Mouse (Mus musculus) CH12.LX (cell line): ENCODE data around the gene Olfr1395. TPM values are rescaled to one million over a fixed set of nuclear protein-coding genes. Genes with fewer than 3 reads are reported as not detected.
"Not testable (repeated sequence)": the region's sequence is repeated elsewhere in the genome, so short reads cannot be mapped to it uniquely, and the experiment has no call there.

Experiments
- DNase-seq: peaks from one replicate; pipeline ENCODE4 v3.0.0-alpha.2; 2013; ENCODE audit errors: extremely low read depth
- H3K27ac ChIP-seq: 2 replicates; pipeline ENCODE4 v1.5.1; 2012; ENCODE audit warnings: low read depth, mild to moderate bottlenecking, control low read depth, moderate library complexity; ENCODE audit not compliant: insufficient read depth
- H3K27me3 ChIP-seq: replicated peaks from 2 replicates; pipeline ENCODE3; 2012; ENCODE audit warnings: inconsistent platforms
- H3K36me3 ChIP-seq, 2 experiments: replicated peaks in 1 of 2; 2 replicates each; pipeline versions ENCODE3 to v1.6.1; 2012; ENCODE audit warnings: inconsistent platforms in 1 of 2, low read length in 1 of 2, mild to moderate bottlenecking in 1 of 2, mixed read lengths in 1 of 2, moderate library complexity in 1 of 2; ENCODE audit not compliant: control insufficient read depth in 1 of 2, insufficient read depth in 1 of 2
- H3K4me1 ChIP-seq, 2 experiments: 2 replicates each; pipeline ENCODE4 v1.6.1; 2012; ENCODE audit warnings: inconsistent platforms in 1 of 2, moderate library complexity in 1 of 2; ENCODE audit not compliant: insufficient read depth in 2 of 2, control insufficient read depth in 1 of 2
- H3K4me2 ChIP-seq: 2 replicates; pipeline ENCODE4 v1.6.1; 2012; ENCODE audit warnings: low read depth, mild to moderate bottlenecking, control low read depth; ENCODE audit not compliant: poor library complexity, insufficient read depth, severe bottlenecking
- H3K4me3 ChIP-seq, 3 experiments: fragments of 150-350 bp in 1 of 3; sonication (generic) in 1 of 3; replicated peaks in 1 of 3; 2 replicates each; pipeline versions ENCODE3 to v1.5.1; 2011 to 2012; ENCODE audit warnings: low read depth in 2 of 3, low read length in 2 of 3, mild to moderate bottlenecking in 2 of 3, moderate library complexity in 2 of 3, control low read depth in 1 of 3, improper control_type of control experiment in 1 of 3, inconsistent platforms in 1 of 3, mixed read lengths in 1 of 3; ENCODE audit not compliant: poor library complexity in 1 of 3
- H3K79me2 ChIP-seq: replicated peaks from 2 replicates; pipeline ENCODE4 v1.6.1; 2012; ENCODE audit warnings: mild to moderate bottlenecking, moderate library complexity; ENCODE audit not compliant: control insufficient read depth, poor library complexity, insufficient read depth, severe bottlenecking; ENCODE audit errors: extremely low read depth
- H3K9ac ChIP-seq: 2 replicates; pipeline ENCODE4 v1.6.1; 2012; ENCODE audit warnings: low read depth, mild to moderate bottlenecking, control low read depth, moderate library complexity; ENCODE audit not compliant: insufficient read depth
- H3K9me3 ChIP-seq: replicated peaks from 2 replicates; pipeline ENCODE3; 2012; ENCODE audit warnings: low read length, inconsistent platforms, mixed read lengths
- CTCF ChIP-seq, 2 experiments: IDR thresholded peaks in 1 of 2; conservative IDR thresholded peaks in 1 of 2; 2 replicates each; pipeline ENCODE4 v1.5.1; 2011 to 2012; ENCODE audit warnings: low read depth in 2 of 2, low read length in 2 of 2, improper control_type of control experiment in 1 of 2, inconsistent platforms in 1 of 2, mild to moderate bottlenecking in 1 of 2, moderate library complexity in 1 of 2
- E2F4 ChIP-seq: IDR thresholded peaks from 2 replicates; pipeline ENCODE4 v1.6.1; 2011; ENCODE audit warnings: low read depth, low read length, improper control_type of control experiment; ENCODE audit not compliant: insufficient replicate concordance
- GABPA ChIP-seq: IDR thresholded peaks from 2 replicates; pipeline ENCODE4 v1.6.1; 2012; ENCODE audit warnings: low read depth, low read length, improper control_type of control experiment, inconsistent platforms; ENCODE audit not compliant: insufficient replicate concordance
- JUN ChIP-seq: IDR thresholded peaks from 2 replicates; pipeline ENCODE4 v1.6.1; 2011; ENCODE audit warnings: low read depth, mild to moderate bottlenecking, low read length, improper control_type of control experiment, moderate library complexity; ENCODE audit not compliant: insufficient read depth
- MYC ChIP-seq: IDR thresholded peaks from 2 replicates; pipeline ENCODE4 v1.6.1; 2011; ENCODE audit warnings: low read depth, mild to moderate bottlenecking, improper control_type of control experiment, low read length
- POLR2A ChIP-seq: IDR thresholded peaks from 2 replicates; pipeline ENCODE4 v1.6.1; 2011; ENCODE audit warnings: low read depth, mild to moderate bottlenecking, improper control_type of control experiment, low read length
- POLR2AphosphoS2 ChIP-seq: IDR thresholded peaks from 2 replicates; pipeline ENCODE4 v1.6.1; 2011; ENCODE audit warnings: low read depth, low read length, improper control_type of control experiment
- SMC3 ChIP-seq: IDR thresholded peaks from 2 replicates; pipeline ENCODE4 v1.6.1; 2011; ENCODE audit warnings: low read depth, low read length, improper control_type of control experiment
- TCF12 ChIP-seq: IDR thresholded peaks from 2 replicates; pipeline ENCODE4 v1.6.1; 2014; ENCODE audit warnings: low read depth, mild to moderate bottlenecking, inconsistent platforms, low read length, improper control_type of control experiment
- ZNF384 ChIP-seq: IDR thresholded peaks from 2 replicates; pipeline ENCODE4 v1.6.1; 2012; ENCODE audit warnings: low read depth, low read length, improper control_type of control experiment, inconsistent platforms
- dilution Hi-C: fragments of 300-500 bp; cut with MboI; formaldehyde crosslinking; loops from 2 replicates; pipeline ENCODE4 v1.14.3; 2020; ENCODE audit warnings: low sequenced_read_pairs; ENCODE audit not compliant: extremely low pct_unique_long_range_greater_than_20kb, extremely low pct_ligation_motif_present
- in situ Hi-C: fragments of 300-500 bp; cut with MboI; formaldehyde crosslinking; loops from 3 replicates; pipeline ENCODE4 v1.14.3; 2019; ENCODE audit warnings: low sequenced_read_pairs, low pct_ligation_motif_present, low pct_unique_long_range_greater_than_20kb, mixed read lengths
- polyA plus RNA-seq: library from polyadenylated mRNA; unstranded; fragments of >175 nt; gene quantifications from 2 replicates; pipeline ENCODE4 v1.2.1, GENCODE M21; 2012; ENCODE audit warnings: low read depth; ENCODE audit not compliant: insufficient read length
- total RNA-seq, 2 experiments: library from RNA; depleted of rRNA; stranded (reverse); fragments of 300-350 nt in 1 of 2; fragments of >200 nt in 1 of 2; gene quantifications; 2 replicates each; pipeline ENCODE4 v1.2.3; 2012 to 2014

Olfr1395 gene
- total and polyA plus RNA-seq, 3 experiments = not detected

DNA sequence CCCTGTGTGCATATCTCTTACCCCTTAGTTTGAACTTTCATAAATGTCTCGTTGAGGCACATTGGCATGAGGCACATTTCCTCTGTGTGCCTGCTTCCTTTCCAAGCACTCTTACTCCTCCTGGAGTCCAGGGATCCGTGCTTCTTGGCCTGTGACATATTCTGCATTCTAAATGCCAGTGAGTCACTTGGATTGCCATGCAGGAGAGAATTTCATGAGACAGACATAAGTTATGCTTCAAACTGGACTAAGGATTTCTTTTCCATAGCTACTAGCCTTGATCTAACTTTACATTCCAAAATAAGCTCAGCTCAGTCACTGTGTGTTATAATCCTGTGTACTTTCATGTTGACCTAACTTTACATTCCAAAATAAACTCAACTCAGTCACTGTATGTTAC, 49.0 kb downstream of the Olfr1395 start:
- Histone ChIP-seq H3K9ac (no peak overlapping the region), H3K27ac (no peak overlapping the region), H3K4me2 (no peak overlapping the region), H3K9me3 (no peaks in the 10 kb centered on the region), H3K36me3 (no peaks in the 10 kb centered on the region), H3K4me3 (no peak overlapping the region), H3K27me3 (no peaks in the 10 kb centered on the region), H3K4me1 (peaks cover 3 to 7% of the 10 kb centered on the region in 2 experiments; a peak in 3 of 4 replicates)
- no peak for DNase-seq
- in situ Hi-C loops (loop anchor here (25.0 kb wide), 1 partner anchor 221 kb away; the partner anchor contains the start of gene Olfr1389), dilution Hi-C loops (no loop called here)
- TF ChIP-seq MYC = no peak
- no peak for TF ChIP-seq CTCF (conservative IDR thresholded peaks at IDR 0.05 in 1 of 2, IDR thresholded peaks at IDR 0.05 in 1 of 2; ENCODE audit: low read depth in 2 of 2, low read length in 2 of 2)
- no peak for TF ChIP-seq JUN
- no peak for TF ChIP-seq POLR2AphosphoS2
- no peak for TF ChIP-seq ZNF384
- no peak for TF ChIP-seq POLR2A
- TF ChIP-seq TCF12 = no peak
- no peak for TF ChIP-seq SMC3
- TF ChIP-seq GABPA = no peak
- TF ChIP-seq, all 38 proteins: peak for 0
- no peaks in the 10 kb centered on the region for H3K79me2 ChIP-seq

DNA sequence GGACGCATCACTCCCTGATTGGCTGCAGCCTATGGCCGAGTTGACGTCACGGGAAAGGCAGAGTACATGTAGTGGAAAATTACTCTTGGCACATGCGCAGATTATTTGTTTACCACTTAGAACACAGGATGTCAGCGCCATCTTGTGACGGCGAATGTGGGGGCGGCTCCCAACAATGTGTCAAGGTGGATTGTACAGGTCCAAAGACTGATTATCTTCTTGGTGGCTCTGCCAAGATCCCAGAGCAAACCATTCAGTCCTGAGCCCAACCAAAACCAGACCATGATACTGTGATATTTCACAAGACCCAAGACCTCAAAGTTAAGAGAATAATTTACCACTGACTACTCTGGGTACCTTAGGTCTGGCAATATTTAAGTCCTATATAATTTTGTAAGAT, 52.7 kb downstream of the Olfr1395 start:
- H3K79me2 ChIP-seq, H3K27me3 ChIP-seq, H3K4me2 ChIP-seq, H3K9me3 ChIP-seq, H3K4me1 ChIP-seq, dilution Hi-C loops, H3K9ac ChIP-seq, H3K4me3 ChIP-seq, H3K27ac ChIP-seq, DNase-seq, H3K36me3 ChIP-seq: not testable (repeated sequence)
- in situ Hi-C loops = loop anchor here (5.0 to 25.0 kb wide), 2 partner anchors 68 to 218 kb away; partner anchors contain the start of gene Olfr1389

DNA sequence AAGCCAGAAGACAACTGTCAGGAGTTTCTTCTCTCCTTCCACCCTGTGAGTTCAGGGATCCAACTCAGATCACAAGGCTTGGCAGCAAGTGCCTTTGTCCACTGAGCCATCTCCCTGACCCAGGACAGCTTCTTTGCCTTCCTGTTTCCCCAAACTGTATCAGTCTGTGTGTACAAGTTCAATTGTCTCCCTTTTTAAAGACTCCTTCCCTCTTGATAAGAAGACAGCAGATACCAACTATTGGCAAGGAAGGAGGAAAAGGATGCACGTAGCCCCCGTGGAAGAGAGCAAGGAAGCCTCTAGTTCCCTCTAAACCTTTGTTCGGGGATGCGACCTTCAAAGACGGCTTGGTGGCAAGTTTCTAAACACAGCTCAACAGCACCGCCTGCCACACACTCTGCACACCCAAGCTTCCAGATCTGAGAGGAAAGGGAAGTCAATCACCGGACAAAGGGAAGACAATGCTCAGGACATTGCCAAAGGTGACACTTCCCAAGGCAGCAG, 53.8 kb downstream of the Olfr1395 start:
- dilution Hi-C loops = no loop called here

More for the DNA sequence above, 53.8 kb downstream of the Olfr1395 start:
- H3K9ac ChIP-seq = peak overlapping the region; percentile 22; the same call in 1 of the 2 replicates
- no peak overlapping the region for H3K4me3 ChIP-seq
- H3K36me3 ChIP-seq = peaks cover 0 to 10% of the 10 kb centered on the region in 2 experiments
- DNase-seq = no peak
- H3K79me2 ChIP-seq = no peaks in the 10 kb centered on the region
- no peaks in the 10 kb centered on the region for H3K27me3 ChIP-seq
- in situ Hi-C loops = loop anchor here (5.0 to 25.0 kb wide), 2 partner anchors 66 to 216 kb away; partner anchors contain the start of gene Olfr1389
- TF ChIP-seq E2F4 (no peak), SMC3 (peak; percentile 4; the same call in 1 of the 2 replicates), CTCF (conservative IDR thresholded peaks at IDR 0.05 in 1 of 2, IDR thresholded peaks at IDR 0.05 in 1 of 2; ENCODE audit: low read depth in 2 of 2, low read length in 2 of 2) (0 out of 4 replicates have a peak, but pooled peaks of 1 of the 2 experiments have one; percentile 12)
- no peak overlapping the region for H3K27ac ChIP-seq
- peak overlapping the region; percentile 13; the same call in 1 of the 2 replicates for H3K4me2 ChIP-seq
- peaks cover 6 to 17% of the 10 kb centered on the region in 2 experiments; a peak in 3 of 4 replicates for H3K4me1 ChIP-seq
- peaks cover 7% of the 10 kb centered on the region for H3K9me3 ChIP-seq

Other genes with a start within 250 kb of the Olfr1395 start
- 0.89 and 0.97 TPM in 2 replicates for gene Gm5431, start 240.1 kb upstream of the Olfr1395 start, total RNA-seq (2012; rRNA removed)
- 1.7 and 2.0 TPM in 2 replicates for gene Gm5431, start 240.1 kb upstream of the Olfr1395 start, total RNA-seq (2014; rRNA removed)
- 3.1 and 4.9 TPM in 2 replicates for gene Gm5431, start 240.1 kb upstream of the Olfr1395 start, polyA plus RNA-seq
- gene Psme2b, start 196.1 kb upstream of the Olfr1395 start, total RNA-seq (2012; rRNA removed) = 23.5 and 33.5 TPM in 2 replicates
- gene Psme2b, start 196.1 kb upstream of the Olfr1395 start, total RNA-seq (2014; rRNA removed) = 78.3 and 80.3 TPM in 2 replicates
- 62.4 and 80.1 TPM in 2 replicates for gene Psme2b, start 196.1 kb upstream of the Olfr1395 start, polyA plus RNA-seq
- gene Olfr56, start 163.4 kb upstream of the Olfr1395 start, total RNA-seq (2012; rRNA removed) = not detected in 2 replicates
- not detected in 2 replicates for gene Olfr56, start 163.4 kb upstream of the Olfr1395 start, total RNA-seq (2014; rRNA removed)
- gene Olfr56, start 163.4 kb upstream of the Olfr1395 start, polyA plus RNA-seq = 0.12 TPM in 1 of 2 replicates, not detected in the other
- 6.4 and 7.4 TPM in 2 replicates for gene 9930111J21Rik1, start 162.9 kb upstream of the Olfr1395 start, total RNA-seq (2012; rRNA removed)
- gene 9930111J21Rik1, start 162.9 kb upstream of the Olfr1395 start, total RNA-seq (2014; rRNA removed) = 3.4 and 4.3 TPM in 2 replicates
- gene 9930111J21Rik1, start 162.9 kb upstream of the Olfr1395 start, polyA plus RNA-seq = 6.0 and 7.8 TPM in 2 replicates
- 0.04 TPM in 2 replicates for gene Gm12185, start 150.0 kb upstream of the Olfr1395 start, total RNA-seq (2012; rRNA removed)
- gene Gm12185, start 150.0 kb upstream of the Olfr1395 start, total RNA-seq (2014; rRNA removed) = 0.08 TPM in 1 of 2 replicates, not detected in the other
- gene Gm12185, start 150.0 kb upstream of the Olfr1395 start, polyA plus RNA-seq = 0.14 and 0.50 TPM in 2 replicates
- gene Tgtp1, start 148.1 kb upstream of the Olfr1395 start, total RNA-seq (2012; rRNA removed) = 0.04 TPM in 1 of 2 replicates, not detected in the other
- 0.07 TPM in 1 of 2 replicates, not detected in the other for gene Tgtp1, start 148.1 kb upstream of the Olfr1395 start, total RNA-seq (2014; rRNA removed)
- gene Tgtp1, start 148.1 kb upstream of the Olfr1395 start, polyA plus RNA-seq = 0.21 TPM in 1 of 2 replicates, not detected in the other
- 6.9 and 9.9 TPM in 2 replicates for gene 9930111J21Rik2, start 91.0 kb upstream of the Olfr1395 start, total RNA-seq (2012; rRNA removed)
- gene 9930111J21Rik2, start 91.0 kb upstream of the Olfr1395 start, total RNA-seq (2014; rRNA removed) = 18.5 and 21.4 TPM in 2 replicates
- 20.7 and 22.7 TPM in 2 replicates for gene 9930111J21Rik2, start 91.0 kb upstream of the Olfr1395 start, polyA plus RNA-seq
- gene Tgtp2, start 78.1 kb upstream of the Olfr1395 start, total RNA-seq (2012; rRNA removed) = 0.08 TPM in 1 of 2 replicates, not detected in the other
- gene Tgtp2, start 78.1 kb upstream of the Olfr1395 start, total RNA-seq (2014; rRNA removed) = 0.07 and 0.43 TPM in 2 replicates
- gene Tgtp2, start 78.1 kb upstream of the Olfr1395 start, polyA plus RNA-seq = 0.18 TPM in 1 of 2 replicates, not detected in the other
- gene Ifi47, start 65.7 kb upstream of the Olfr1395 start, total RNA-seq (2012; rRNA removed) = 6.2 and 7.2 TPM in 2 replicates
- 2.3 and 2.8 TPM in 2 replicates for gene Ifi47, start 65.7 kb upstream of the Olfr1395 start, total RNA-seq (2014; rRNA removed)
- gene Ifi47, start 65.7 kb upstream of the Olfr1395 start, polyA plus RNA-seq = 2.7 and 3.2 TPM in 2 replicates
- gene Olfr1396, start 27.4 kb upstream of the Olfr1395 start, total RNA-seq (2012; rRNA removed) = not detected in 2 replicates
- not detected in 2 replicates for gene Olfr1396, start 27.4 kb upstream of the Olfr1395 start, total RNA-seq (2014; rRNA removed)
- gene Olfr1396, start 27.4 kb upstream of the Olfr1395 start, polyA plus RNA-seq = not detected in 2 replicates
- gene Olfr1394, start 12.1 kb downstream of the Olfr1395 start, total RNA-seq (2012; rRNA removed) = not detected in 2 replicates
- gene Olfr1394, start 12.1 kb downstream of the Olfr1395 start, total RNA-seq (2014; rRNA removed) = not detected in 2 replicates
- not detected in 2 replicates for gene Olfr1394, start 12.1 kb downstream of the Olfr1395 start, polyA plus RNA-seq
- gene Btnl9, start 44.9 kb downstream of the Olfr1395 start, total RNA-seq (2012; rRNA removed) = 0.17 and 0.34 TPM in 2 replicates
- gene Btnl9, start 44.9 kb downstream of the Olfr1395 start, total RNA-seq (2014; rRNA removed) = not detected in 2 replicates
- 0.04 and 0.20 TPM in 2 replicates for gene Btnl9, start 44.9 kb downstream of the Olfr1395 start, polyA plus RNA-seq
- 21.3 and 22.6 TPM in 2 replicates for gene Zfp62, start 61.0 kb downstream of the Olfr1395 start, total RNA-seq (2012; rRNA removed)
- gene Zfp62, start 61.0 kb downstream of the Olfr1395 start, total RNA-seq (2014; rRNA removed) = 38.7 and 48.8 TPM in 2 replicates
- 23.2 and 25.3 TPM in 2 replicates for gene Zfp62, start 61.0 kb downstream of the Olfr1395 start, polyA plus RNA-seq
- 83.2 and 118 TPM in 2 replicates for gene Mgat1, start 101.9 kb downstream of the Olfr1395 start, total RNA-seq (2012; rRNA removed)
- gene Mgat1, start 101.9 kb downstream of the Olfr1395 start, total RNA-seq (2014; rRNA removed) = 63.2 and 67.7 TPM in 2 replicates
- gene Mgat1, start 101.9 kb downstream of the Olfr1395 start, polyA plus RNA-seq = 80.9 and 90.5 TPM in 2 replicates
- gene Olfr1393, start 136.0 kb downstream of the Olfr1395 start, total RNA-seq (2012; rRNA removed) = 0.04 TPM in 1 of 2 replicates, not detected in the other
- gene Olfr1393, start 136.0 kb downstream of the Olfr1395 start, total RNA-seq (2014; rRNA removed) = 0.18 TPM in 1 of 2 replicates, not detected in the other
- 0.08 and 0.10 TPM in 2 replicates for gene Olfr1393, start 136.0 kb downstream of the Olfr1395 start, polyA plus RNA-seq
- not detected in 2 replicates for gene Olfr1392, start 143.0 kb downstream of the Olfr1395 start, total RNA-seq (2012; rRNA removed)
- not detected in 2 replicates for gene Olfr1392, start 143.0 kb downstream of the Olfr1395 start, total RNA-seq (2014; rRNA removed)
- not detected in 2 replicates for gene Olfr1392, start 143.0 kb downstream of the Olfr1395 start, polyA plus RNA-seq
- gene Olfr10, start 162.5 kb downstream of the Olfr1395 start, total RNA-seq (2012; rRNA removed) = not detected in 2 replicates
- gene Olfr10, start 162.5 kb downstream of the Olfr1395 start, total RNA-seq (2014; rRNA removed) = not detected in 2 replicates
- gene Olfr10, start 162.5 kb downstream of the Olfr1395 start, polyA plus RNA-seq = not detected in 2 replicates
- gene Olfr1391, start 180.5 kb downstream of the Olfr1395 start, total RNA-seq (2012; rRNA removed) = not detected in 2 replicates
- not detected in 2 replicates for gene Olfr1391, start 180.5 kb downstream of the Olfr1395 start, total RNA-seq (2014; rRNA removed)
- not detected in 2 replicates for gene Olfr1391, start 180.5 kb downstream of the Olfr1395 start, polyA plus RNA-seq
- not detected in 2 replicates for gene Olfr1390, start 192.9 kb downstream of the Olfr1395 start, total RNA-seq (2012; rRNA removed)
- not detected in 2 replicates for gene Olfr1390, start 192.9 kb downstream of the Olfr1395 start, total RNA-seq (2014; rRNA removed)
- gene Olfr1390, start 192.9 kb downstream of the Olfr1395 start, polyA plus RNA-seq = not detected in 2 replicates